Mouse (Mus musculus): ENCODE results near the gene Slc30a10. TPM values are rescaled to one million over a fixed set of nuclear protein-coding genes. Genes with fewer than 3 reads are reported as not detected.

Slc30a10 gene
- total RNA-seq (2021): under 1 TPM; 0.10 to 0.41 TPM
- long read RNA-seq, experiment 1: 0 reads
- long read RNA-seq, experiment 2, full-length matches to known transcripts: 1 of 3 reads
- long read RNA-seq, experiment 2, partial matches to known transcripts: 1 of 3 reads
- long read RNA-seq, experiment 2, other reads (novel, unspliced or antisense): 1 of 3 reads

DNA sequence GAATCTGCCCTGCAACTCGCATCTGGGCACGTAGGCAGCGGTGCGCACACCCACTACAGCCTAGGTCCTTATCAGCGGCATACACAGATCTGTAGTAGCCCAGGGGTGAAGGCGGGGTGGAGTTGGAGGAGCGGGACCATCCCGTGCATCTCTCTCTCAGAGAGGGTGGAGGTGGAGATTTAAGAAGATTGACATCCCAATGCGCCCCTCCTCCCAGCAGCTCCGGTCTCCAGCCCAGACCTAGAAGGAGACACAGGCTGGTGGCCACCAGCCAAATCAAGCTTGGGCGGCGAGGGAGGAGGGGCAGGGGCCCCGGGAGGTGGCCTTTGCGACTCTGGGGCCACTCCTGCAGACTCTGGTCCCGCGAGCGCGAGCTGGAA is at the start of gene Slc30a10:
Gene Slc30a10, plus strand, starts transcription at position 274 of the 380 bp plus-strand sequence.
- DNase-seq (ENCODE audit: low spot score in 2 of 2): peak; percentile 18 to 28

DNA sequence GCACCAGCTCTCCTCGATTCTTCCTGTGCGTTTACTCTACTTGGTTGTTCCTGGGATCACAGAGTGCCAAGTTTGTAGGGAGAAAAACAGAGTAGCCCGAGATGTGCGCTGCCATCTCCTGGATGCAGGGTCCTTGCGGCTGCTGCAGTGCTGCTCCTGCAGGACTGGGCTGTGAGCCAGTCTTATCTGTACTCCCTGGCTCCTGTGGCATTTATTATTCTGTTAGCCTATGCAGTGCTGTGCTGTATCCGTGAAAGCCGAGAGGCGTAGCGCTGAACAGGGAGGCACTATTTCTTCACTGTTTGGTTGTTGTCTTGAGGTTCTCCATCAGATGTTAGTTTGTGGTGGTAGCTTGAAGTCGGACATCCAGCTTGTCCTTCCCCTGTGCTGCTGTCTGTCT is 48.7 kb upstream of the Slc30a10 start:
- DNase-seq (ENCODE audit: low spot score in 2 of 2): no peak

DNA sequence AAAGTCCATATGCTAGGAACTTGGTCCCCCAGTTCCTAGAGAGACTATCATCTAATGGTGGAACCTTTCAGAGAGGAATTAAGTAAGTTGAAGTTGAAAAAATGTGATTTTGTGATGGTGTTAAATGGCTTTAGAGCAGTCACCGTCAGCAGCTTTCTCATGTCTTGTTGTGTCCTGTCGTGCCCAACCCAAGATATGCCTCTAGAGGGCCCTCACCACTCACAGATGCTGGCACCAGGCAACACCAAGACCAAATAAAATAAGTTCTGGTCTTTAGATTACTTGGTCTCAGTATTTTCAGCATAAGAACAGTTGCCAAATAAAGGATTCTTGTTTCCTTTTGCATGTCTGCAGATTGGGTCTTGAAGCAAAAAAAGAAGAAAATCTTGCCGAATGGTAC is 44.8 kb upstream of the Slc30a10 start:
- DNase-seq (ENCODE audit: low spot score in 2 of 2): no peak

DNA sequence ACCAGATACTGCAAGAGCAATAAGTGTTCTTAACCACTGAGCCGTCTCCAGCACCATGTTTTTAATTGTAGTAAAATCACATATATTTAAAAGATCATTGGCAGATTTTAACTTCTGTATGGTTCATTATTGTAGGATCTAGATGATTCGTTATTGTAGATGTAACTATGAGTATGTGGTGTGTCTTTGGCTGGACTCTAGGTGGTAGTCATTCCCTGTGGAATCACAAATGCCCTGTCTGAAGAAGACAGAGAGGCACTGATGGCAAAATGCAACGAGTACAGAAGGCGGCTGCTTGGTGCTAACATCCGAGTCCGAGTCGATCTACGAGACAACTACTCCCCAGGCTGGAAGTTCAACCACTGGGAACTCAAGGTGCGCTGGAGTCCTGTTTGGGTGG is 36.6 kb upstream of the Slc30a10 start:
- no peak for DNase-seq (ENCODE audit: low spot score in 2 of 2)

DNA sequence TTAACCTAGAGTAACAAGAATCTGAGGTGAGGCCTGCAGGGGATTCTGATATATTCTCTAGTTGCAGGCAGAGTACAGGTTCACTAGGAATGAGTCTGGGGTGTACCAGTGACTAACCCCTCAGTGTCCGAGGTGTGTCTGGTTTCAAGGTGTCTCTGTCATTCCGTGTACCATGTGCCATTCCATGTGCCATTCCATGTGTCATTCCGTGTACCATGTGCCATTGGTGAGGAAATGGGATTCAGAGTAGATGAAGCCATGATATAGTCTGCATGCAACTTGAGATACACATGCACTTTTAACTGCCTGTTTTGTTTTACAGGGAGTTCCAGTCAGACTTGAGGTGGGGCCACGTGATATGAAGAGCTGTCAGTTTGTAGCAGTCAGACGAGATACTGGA is 34.8 kb upstream of the Slc30a10 start:
- no peak for DNase-seq (ENCODE audit: low spot score in 2 of 2)

DNA sequence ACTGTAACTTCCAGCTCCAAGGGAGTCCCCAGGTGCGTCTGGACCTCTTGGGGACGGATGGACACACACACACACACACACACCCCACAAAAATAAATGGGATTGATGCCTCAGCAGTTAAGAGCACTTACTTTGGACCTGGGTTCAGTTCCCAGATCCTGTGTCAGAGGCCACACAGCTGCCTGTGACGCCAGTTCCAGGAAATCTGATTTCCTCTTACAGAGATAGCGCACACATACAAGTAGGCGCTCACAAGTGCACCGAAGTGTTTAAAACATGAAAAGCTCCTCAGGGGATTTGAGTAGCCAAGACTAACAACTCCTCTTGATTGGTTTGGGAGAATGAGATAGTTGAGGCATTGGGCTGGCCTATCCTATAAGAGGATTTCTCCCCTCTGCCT is 33.9 kb upstream of the Slc30a10 start:
- DNase-seq (ENCODE audit: low spot score in 2 of 2): no peak

DNA sequence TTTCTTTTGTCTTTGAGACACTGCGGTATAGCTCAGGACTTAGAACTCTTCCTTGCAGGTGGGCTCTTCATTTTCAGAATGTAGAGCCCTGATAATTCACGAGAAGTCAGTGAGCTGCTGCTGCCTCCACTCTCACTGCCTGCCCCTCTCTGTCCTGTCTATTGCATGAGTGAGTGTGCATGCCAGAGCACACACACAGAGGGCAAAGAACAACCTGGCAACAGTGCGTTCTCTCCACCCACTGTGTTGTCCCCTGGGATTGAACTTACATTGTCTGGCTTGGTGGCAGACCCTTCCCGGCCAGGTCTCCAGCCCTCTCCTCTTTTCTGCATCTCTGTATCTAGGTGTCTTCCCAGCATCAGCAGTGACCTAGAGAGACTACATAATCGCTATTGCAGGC is 28.1 kb upstream of the Slc30a10 start:
- no peak for DNase-seq (ENCODE audit: low spot score in 2 of 2)

DNA sequence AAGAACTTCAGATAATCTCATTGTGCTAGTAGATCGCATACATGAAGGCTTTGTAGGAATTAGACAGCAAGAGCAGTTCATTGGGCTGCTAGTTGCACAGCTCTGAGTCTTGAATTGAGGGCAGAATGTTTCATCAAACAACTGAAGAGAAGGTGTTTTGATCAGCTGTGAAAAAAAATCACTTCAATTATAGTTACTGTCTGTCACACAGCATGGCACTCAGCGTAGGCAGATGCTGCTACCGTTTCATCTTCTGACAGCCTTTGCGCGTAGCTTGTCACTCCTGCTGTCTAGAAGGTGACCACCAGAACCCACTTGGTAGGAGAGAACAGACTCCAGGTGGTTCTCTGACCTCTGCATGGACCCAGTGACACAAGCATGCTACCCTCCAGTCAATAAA is 24.2 kb upstream of the Slc30a10 start:
- DNase-seq (ENCODE audit: low spot score in 2 of 2): no peak

DNA sequence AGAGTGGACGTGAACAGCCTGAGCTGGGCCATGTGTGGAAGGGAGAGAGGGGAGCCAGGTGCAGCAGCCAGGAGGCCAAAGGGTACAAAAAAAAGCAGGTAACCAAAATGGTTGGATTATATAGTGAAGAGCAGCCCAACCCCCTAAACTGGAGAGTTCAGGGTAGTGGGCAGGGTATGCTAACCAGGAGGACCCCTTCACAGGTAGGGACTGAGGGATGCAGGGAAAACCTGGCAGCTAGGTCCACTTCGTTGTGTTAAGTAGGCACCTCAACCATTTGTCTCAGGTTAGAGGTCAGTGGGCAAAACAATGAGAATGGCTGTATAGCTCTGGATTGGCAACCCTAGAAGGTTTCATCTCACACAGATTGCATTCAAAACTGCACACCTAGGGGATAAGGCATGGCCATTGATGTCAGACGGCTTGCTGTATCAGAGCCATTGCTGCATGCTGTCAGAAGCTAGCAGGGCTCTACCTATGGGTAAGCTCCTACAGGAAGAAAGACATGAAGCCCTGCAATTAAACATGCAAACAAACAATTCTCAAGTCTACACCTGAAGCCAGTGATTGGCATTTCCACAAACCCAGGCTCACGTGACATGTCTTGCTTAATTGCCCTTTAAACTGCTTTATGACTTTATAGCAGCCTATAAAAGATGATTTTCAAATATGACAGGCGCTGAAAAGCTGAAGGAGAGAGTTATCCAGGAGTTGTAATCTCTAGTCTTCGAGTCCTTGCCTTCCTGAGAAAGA is 23.2 kb upstream of the Slc30a10 start:
- no peak for DNase-seq (ENCODE audit: low spot score in 2 of 2)

DNA sequence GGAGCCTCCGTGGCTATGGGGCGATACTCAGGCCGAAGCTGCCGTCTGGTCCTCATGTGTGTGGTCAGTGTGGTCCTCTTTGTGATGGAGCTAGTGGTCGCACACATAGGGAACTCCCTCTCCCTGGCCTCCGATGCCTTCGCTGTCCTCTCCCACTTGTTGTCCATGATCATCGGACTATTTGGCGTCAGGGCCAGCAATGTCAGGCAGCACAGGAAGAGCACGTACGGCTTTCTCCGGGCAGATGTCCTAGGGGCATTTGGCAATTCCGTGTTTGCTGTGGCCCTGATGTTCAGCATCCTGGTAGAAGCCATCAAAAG is 22.7 kb upstream of the Slc30a10 start:
- no peak for DNase-seq (ENCODE audit: low spot score in 2 of 2)

DNA sequence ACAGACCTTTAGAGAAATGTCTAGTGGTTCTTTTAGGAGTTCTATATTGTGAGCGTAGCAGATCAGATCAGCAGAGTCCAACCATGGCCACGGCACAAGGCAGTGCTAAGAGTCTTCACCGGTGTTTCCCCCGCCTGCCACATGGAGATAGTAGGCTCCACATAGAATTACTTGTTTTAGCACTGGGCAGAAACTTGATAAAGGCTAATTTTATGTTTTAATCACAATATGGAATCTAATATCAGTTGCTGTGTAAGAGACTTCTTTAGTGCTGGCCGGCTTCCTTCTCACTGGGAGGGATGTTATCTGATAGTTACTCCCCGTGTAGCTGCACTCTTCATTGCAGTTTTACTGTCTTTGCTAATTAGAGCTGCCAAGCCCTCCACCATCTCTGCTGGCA is 21.5 kb upstream of the Slc30a10 start:
- no peak for DNase-seq (ENCODE audit: low spot score in 2 of 2)

DNA sequence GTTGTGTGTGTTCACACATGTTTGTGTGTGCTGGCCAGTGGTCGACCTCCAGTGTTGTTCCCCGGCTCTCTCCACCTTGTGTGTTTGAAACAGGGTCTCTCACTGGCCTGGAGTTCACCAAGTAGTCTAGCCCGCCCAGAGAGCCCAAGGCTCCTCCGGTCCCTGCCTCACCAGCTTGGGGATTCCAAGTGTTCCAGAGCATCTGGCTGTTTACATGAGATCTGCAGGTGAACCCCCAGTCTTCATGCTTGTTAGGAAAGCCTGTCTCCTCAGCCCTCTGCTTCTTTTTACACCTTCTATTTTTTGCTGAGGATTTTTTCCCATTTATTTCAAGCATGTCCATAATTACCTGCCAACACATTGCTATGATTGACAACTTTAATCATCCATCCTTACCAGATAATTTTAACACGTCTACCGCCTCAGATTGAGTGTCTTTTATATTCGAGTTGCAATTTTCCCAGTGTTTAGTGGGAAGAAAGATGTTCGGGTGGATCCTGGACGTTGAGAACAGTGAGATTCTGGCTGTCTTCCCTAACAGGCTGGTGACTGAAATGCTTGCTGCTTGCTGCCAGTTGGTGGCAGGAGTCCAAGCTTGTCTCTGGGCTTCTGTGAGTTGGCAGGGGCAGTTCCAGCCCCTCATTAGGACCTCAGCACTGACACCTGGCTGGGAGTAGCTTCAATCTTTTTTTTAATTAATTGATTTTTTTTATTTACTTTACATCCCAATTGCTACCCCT is 15.6 kb upstream of the Slc30a10 start:
- peak in 1 of 2 experiments; percentile 26 for DNase-seq (ENCODE audit: low spot score in 2 of 2)

DNA sequence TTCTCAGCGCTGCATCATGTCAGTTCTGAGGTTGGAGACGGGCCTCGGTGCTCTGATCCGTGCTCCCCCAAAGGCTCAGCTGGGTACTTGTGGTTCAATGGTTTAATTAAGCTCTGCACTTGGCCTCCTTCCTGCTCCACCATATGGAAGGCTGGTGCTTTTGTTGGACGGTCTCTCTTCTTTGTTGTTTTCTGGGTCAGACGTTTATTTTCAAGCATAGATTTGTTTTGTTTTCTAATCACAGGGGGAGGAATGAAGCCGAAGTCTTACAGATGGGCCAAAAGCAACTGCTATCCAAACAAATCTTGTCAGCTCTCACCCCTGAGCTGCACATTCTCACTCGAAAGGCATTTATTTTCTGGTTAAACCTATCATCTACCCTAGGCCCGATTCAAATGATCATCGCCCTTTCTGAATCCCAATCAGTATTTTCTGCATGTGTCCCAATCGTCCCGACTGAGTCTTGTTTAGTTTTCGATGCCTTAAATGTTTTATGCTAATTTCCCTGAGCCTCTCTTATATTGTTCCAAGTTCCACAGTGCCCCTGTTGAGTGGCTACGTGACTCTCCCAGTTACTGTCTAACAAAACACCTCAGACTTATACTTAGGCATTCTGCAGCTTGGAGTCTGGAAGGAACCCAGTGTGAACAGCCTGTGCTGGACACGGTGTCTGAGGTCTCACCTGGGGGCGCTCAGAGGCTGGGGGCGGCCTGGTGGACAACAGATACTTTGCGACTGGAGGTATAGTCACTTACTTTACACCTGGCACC is 12.8 kb upstream of the Slc30a10 start:
- no peak for DNase-seq (ENCODE audit: low spot score in 2 of 2)

DNA sequence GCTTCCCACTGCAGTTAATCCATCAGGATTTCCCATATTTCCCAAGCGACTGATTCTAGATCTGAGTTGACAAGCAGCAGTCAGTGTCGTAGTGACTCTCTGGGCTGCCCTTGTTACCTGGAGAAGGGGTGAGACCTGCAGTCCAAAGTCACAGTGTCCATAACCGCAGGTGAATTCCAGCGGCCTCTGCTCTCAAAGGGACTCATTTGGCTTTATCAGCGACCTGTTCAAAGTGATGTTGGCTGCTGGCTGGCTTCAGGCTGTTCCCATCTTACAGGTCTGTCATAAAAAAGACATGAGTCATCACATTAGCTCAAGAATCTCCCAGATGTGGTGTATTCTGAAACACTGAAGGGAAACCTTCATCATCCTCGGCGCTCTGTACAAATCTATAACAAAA is 5.7 kb upstream of the Slc30a10 start:
- DNase-seq (ENCODE audit: low spot score in 2 of 2): no peak

DNA sequence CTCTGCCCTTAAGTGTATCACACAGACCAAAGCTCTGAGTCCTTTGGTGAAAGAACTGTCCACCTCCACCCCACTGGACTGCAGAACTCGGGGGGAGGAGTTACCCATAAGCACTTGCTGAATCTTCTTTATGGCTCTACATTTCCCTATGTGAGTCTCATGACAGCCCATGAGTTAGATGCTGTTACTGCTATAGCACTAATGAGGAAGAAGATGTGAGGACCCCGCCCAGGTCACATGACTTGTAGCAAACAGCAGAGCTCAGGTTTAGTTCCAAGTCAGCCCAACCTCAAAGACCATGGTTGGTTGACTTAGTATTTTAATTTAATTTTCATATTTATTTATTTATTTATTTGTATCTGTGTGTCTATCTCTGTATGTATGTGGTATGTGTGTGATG is 4.9 kb upstream of the Slc30a10 start:
- DNase-seq (ENCODE audit: low spot score in 2 of 2): no peak

DNA sequence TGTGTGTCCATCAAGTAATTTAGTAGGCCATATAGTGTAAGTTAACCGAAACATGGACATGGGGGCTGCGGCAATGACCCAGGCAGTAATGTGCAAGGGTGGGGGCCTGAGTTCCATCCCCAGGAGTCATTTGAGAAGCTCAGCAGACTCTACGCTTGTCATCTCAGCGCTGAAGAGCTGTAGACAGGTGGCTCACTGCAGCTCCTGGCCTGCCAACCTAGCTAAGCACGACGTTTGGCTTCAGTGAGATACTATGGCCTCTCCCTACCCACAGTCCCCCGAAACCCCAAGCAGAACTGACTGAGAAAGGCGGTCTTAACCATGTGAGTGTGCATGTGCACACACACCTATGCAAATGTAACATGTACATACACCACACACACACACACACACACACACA is 3.6 kb upstream of the Slc30a10 start:
- DNase-seq (ENCODE audit: low spot score in 2 of 2): no peak

DNA sequence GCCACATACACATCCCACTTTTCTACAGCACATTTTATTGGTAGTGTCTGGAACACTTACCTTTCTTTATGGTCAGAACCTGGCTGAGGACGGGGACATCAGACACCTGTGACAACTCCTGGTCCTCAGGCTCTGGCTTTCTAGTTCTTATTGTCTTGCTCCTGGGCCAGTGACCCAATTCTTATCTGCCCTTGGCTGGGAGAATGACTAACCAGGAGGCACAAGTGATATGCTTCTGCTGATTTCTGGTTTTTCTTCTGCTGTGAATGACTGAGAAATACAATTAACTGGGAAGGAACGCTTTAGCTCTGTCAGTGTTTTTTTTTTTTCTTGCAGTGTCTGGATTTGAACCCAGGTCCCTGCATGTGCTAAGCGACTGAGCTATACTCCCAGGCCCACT is 3.2 kb upstream of the Slc30a10 start:
- DNase-seq (ENCODE audit: low spot score in 2 of 2): no peak

DNA sequence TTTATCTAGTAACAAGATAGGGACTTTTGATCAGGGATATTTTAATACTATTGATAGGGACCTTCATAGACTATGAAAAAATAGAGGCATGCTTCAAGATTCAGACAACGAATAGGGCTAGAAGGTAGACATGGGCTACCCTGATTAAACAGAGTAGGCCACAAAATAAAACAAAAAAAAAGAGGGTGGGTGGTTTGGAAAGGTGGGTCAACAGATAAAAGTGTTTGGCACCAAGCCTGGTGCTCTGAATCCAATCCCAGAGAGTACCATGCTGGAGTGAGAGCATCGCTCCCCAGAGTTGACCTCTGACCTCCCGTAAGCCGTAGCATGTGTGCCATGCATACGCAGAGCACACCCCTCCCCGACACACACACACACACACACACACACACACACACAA is 2.2 kb upstream of the Slc30a10 start:
- no peak for DNase-seq (ENCODE audit: low spot score in 2 of 2)

DNA sequence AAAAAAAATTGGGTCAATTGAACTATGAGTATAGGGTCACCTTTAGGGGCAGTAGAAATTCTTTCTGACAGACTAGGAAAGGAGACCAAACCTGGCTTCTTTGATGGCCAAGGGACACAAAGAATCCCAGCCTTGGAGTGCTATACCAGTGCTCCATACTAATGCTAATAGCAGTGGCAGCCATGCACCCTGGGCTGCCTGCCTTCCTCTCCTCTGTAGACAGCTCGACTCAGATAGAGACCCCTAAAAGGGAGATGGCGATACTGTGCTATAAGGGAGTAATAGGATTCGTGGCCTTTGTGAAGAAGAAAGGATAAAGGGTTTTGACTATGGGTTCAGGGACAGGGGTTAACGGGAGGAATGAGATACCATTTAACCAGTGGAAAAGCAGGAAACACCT is 504 bp upstream of the Slc30a10 start:
- DNase-seq (ENCODE audit: low spot score in 2 of 2): no peak

DNA sequence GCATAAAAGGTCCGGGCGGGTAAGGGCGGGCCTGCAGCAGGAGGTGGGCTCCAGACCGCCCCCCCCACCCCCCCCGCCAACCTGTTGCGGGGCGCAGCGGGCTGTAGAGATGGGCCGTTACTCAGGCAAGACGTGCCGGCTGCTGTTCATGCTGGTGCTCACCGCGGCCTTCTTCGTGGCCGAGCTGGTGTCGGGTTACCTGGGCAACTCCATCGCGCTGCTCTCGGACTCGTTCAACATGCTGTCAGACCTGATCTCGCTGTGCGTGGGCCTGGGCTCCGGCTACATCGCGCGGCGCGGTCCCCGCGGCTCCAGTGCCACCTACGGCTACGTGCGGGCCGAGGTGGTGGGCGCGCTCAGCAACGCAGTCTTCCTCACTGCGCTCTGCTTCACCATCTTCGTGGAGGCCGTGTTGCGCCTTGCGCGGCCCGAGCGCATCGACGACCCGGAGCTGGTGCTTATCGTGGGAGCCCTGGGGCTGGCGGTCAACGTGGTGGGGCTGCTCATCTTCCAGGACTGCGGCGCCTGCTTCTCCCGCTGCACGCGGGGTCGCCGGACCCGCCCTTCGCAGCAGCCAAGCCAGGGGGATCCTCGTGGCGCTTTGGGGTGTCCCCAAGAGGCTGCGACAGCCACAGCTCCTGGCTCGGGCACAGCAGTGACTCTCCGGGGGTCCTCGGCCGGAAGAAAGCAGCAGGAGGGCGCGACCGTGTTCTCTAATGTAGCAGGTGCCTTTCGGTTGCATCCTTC is 480 bp downstream of the Slc30a10 start:
- peak; percentile 19 to 32 for DNase-seq (ENCODE audit: low spot score in 2 of 2)

DNA sequence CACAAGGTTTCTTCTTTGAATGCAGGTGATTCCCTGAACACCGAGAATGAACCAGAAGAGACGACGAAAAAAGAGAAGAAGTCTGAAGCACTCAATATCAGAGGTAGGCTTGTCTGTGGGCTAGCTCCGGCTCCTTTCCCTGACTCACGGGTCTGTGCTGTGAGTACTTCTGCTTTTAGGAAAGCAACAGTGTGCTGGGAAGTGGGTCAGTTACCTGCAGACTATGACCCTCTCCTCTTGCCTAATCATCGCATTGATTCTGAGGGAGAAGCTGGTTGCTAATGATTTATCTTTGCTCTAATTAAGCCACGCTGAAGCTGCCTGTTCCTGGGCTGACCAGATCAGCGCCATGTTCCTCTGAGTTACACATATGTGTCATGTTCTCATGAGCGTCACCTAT is 1.7 kb downstream of the Slc30a10 start:
- DNase-seq (ENCODE audit: low spot score in 2 of 2): no peak

All from gastrocnemius, postnatal 4 days (tissue).